Mouse (Mus musculus): ENCODE results near the gene Prkd3. TPM values are rescaled to one million over a fixed set of nuclear protein-coding genes. Genes with fewer than 3 reads are reported as not detected.

The Prkd3 gene
- polyA plus RNA-seq (2015; fragmentation: Nextera tagmentation; extraction: Ambion mirVana) = 24.1 and 27.6 TPM in 2 replicates

DNA sequence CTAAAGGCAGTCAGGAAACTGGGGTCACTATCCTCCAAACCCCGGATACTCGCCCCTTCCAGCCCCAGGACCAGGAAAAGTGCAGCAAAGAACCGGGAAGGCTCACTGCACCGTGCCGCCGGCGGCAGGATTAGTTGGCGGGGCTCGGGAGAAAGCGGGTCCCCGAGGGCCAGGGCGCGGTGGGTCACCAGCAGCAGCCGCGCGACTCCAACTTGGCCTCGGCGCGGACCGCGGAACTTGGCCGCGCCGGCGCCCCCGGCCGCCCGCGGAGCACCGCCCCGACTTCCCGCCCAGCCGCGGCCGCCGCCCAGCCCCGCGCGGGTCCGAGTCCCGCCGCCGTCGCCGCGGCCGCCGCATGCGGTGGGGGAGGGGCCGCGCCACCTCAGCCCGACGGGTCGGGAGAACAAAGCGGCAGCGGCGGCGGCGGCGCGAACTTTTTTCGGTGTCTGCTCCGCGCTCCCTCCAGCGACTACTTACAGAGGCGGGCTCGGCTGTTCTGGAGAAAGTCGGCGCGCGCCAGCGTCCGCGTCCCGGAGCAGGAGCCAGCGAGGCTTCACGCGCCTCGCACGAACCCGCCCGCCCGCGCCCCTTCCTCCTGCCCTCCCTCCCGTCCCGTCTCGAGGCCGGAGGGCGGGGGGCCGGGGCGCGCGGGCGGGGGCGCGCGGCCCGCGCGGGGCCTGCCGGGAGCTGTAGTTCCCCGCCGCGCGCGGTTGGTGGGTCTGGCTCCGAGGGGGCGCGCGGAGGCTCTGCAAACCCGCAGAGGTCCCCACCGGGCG is at the start of gene Prkd3:
Gene Prkd3, minus strand, starts transcription at position 609 of the 776 bp plus-strand sequence.
- H3K4me3 ChIP-seq (ENCODE audit: low read depth, low read length) = peak within 1 kb of the TSS; percentile 73
- peak within 1 kb of the TSS; percentile 93 for H3K4me2 ChIP-seq (replicated peaks; ENCODE audit: low read depth, low read length)
- H3K27ac ChIP-seq (ENCODE audit: low read length) = peak within 1 kb of the TSS; percentile 89
- 2% methylated on average over 53 of the region's 113 CpGs for WGBS
- H3K27me3 ChIP-seq (replicated peaks; ENCODE audit: insufficient read depth, low read length) = no peaks in the 10 kb centered on the region
- H3K9ac ChIP-seq (replicated peaks; ENCODE audit: low read depth) = peak within 1 kb of the TSS; percentile 82
- TF ChIP-seq CTCF (IDR thresholded peaks at IDR 0.05) (no peak; the same call in 1 of the 2 replicates), EP300 (IDR thresholded peaks at IDR 0.05) (no peak)
- no peaks in the 10 kb centered on the region for H3K36me3 ChIP-seq (ENCODE audit: insufficient read depth, low read length)
- DNase-seq (ENCODE audit: low spot score) = peak; percentile 79
- H3K4me1 ChIP-seq (ENCODE audit: insufficient read depth, low read depth, low read length) = peaks cover 11% of the 10 kb centered on the region; the same call in 1 of the 2 replicates
- H3K9me3 ChIP-seq (ENCODE audit: low read length) = no peaks in the 10 kb centered on the region
- ATAC-seq = peak; percentile 92

- no peaks in the 10 kb centered on the region for H3K4me1 ChIP-seq (ENCODE audit: insufficient read depth, low read depth, low read length)
- no peaks in the 10 kb centered on the region for H3K9me3 ChIP-seq (ENCODE audit: low read length)
- no peak overlapping the region for H3K27ac ChIP-seq (ENCODE audit: low read length)
- no peak overlapping the region for H3K9ac ChIP-seq (replicated peaks; ENCODE audit: low read depth)
- H3K27me3 ChIP-seq (replicated peaks; ENCODE audit: insufficient read depth, low read length) = no peaks in the 10 kb centered on the region
- TF ChIP-seq CTCF (IDR thresholded peaks at IDR 0.05) (no peak), EP300 (IDR thresholded peaks at IDR 0.05) (no peak)
- no peak overlapping the region for H3K4me2 ChIP-seq (replicated peaks; ENCODE audit: low read depth, low read length)
- 75% methylated on average over 14 of the region's 14 CpGs for WGBS
- DNase-seq (ENCODE audit: low spot score) (no peak), ATAC-seq (no peak)
- no peaks in the 10 kb centered on the region for H3K36me3 ChIP-seq (ENCODE audit: insufficient read depth, low read length)
- no peak overlapping the region for H3K4me3 ChIP-seq (ENCODE audit: low read depth, low read length)
Observed at GRCm38 (mm10) chr17:79069766-79070480, 49.3 kb upstream of the Prkd3 start.

- no peaks in the 10 kb centered on the region for H3K9me3 ChIP-seq (ENCODE audit: low read length)
- H3K4me2 ChIP-seq (replicated peaks; ENCODE audit: low read depth, low read length) = no peak overlapping the region
- ATAC-seq (no peak), DNase-seq (ENCODE audit: low spot score) (no peak)
- no peak overlapping the region for H3K4me3 ChIP-seq (ENCODE audit: low read depth, low read length)
- 45% methylated on average over 4 of the region's 4 CpGs for WGBS
- no peak for TF ChIP-seq EP300 (IDR thresholded peaks at IDR 0.05)
- TF ChIP-seq CTCF (IDR thresholded peaks at IDR 0.05) = no peak
- no peaks in the 10 kb centered on the region for H3K4me1 ChIP-seq (ENCODE audit: insufficient read depth, low read depth, low read length)
- no peaks in the 10 kb centered on the region for H3K27me3 ChIP-seq (replicated peaks; ENCODE audit: insufficient read depth, low read length)
- no peak overlapping the region for H3K9ac ChIP-seq (replicated peaks; ENCODE audit: low read depth)
- no peak overlapping the region for H3K27ac ChIP-seq (ENCODE audit: low read length)
- H3K36me3 ChIP-seq (ENCODE audit: insufficient read depth, low read length) = no peaks in the 10 kb centered on the region
Observed at GRCm38 (mm10) chr17:79069019-79069418, 48.4 kb upstream of the Prkd3 start.

GRCm38 (mm10) chr17:79068581-79068980 is 48.0 kb upstream of the Prkd3 start:
- H3K9ac ChIP-seq (replicated peaks; ENCODE audit: low read depth) = no peak overlapping the region
- H3K4me1 ChIP-seq (ENCODE audit: insufficient read depth, low read depth, low read length) = no peaks in the 10 kb centered on the region
- H3K27ac ChIP-seq (ENCODE audit: low read length) = no peak overlapping the region
- H3K36me3 ChIP-seq (ENCODE audit: insufficient read depth, low read length) = no peaks in the 10 kb centered on the region
- no peak for DNase-seq (ENCODE audit: low spot score)
- no peaks in the 10 kb centered on the region for H3K27me3 ChIP-seq (replicated peaks; ENCODE audit: insufficient read depth, low read length)
- no peak overlapping the region for H3K4me2 ChIP-seq (replicated peaks; ENCODE audit: low read depth, low read length)
- no peak for TF ChIP-seq CTCF (IDR thresholded peaks at IDR 0.05)
- TF ChIP-seq EP300 (IDR thresholded peaks at IDR 0.05) = no peak
- 68% methylated on average over 7 of the region's 7 CpGs for WGBS
- H3K9me3 ChIP-seq (ENCODE audit: low read length) = no peaks in the 10 kb centered on the region
- no peak overlapping the region for H3K4me3 ChIP-seq (ENCODE audit: low read depth, low read length)
- ATAC-seq = no peak

GRCm38 (mm10) chr17:79064250-79064649 is 43.6 kb upstream of the Prkd3 start:
- H3K9ac ChIP-seq (replicated peaks; ENCODE audit: low read depth) = no peak overlapping the region
- no peak overlapping the region for H3K4me3 ChIP-seq (ENCODE audit: low read depth, low read length)
- ATAC-seq (no peak), DNase-seq (ENCODE audit: low spot score) (no peak)
- H3K27ac ChIP-seq (ENCODE audit: low read length) = no peak overlapping the region
- no peak overlapping the region for H3K4me2 ChIP-seq (replicated peaks; ENCODE audit: low read depth, low read length)
- H3K36me3 ChIP-seq (ENCODE audit: insufficient read depth, low read length) = no peaks in the 10 kb centered on the region
- H3K9me3 ChIP-seq (ENCODE audit: low read length) = no peaks in the 10 kb centered on the region
- no peaks in the 10 kb centered on the region for H3K4me1 ChIP-seq (ENCODE audit: insufficient read depth, low read depth, low read length)
- 44% methylated on average over 1 of the region's 1 CpGs for WGBS
- no peaks in the 10 kb centered on the region for H3K27me3 ChIP-seq (replicated peaks; ENCODE audit: insufficient read depth, low read length)
- TF ChIP-seq CTCF (IDR thresholded peaks at IDR 0.05) = no peak
- TF ChIP-seq EP300 (IDR thresholded peaks at IDR 0.05) = no peak

DNA sequence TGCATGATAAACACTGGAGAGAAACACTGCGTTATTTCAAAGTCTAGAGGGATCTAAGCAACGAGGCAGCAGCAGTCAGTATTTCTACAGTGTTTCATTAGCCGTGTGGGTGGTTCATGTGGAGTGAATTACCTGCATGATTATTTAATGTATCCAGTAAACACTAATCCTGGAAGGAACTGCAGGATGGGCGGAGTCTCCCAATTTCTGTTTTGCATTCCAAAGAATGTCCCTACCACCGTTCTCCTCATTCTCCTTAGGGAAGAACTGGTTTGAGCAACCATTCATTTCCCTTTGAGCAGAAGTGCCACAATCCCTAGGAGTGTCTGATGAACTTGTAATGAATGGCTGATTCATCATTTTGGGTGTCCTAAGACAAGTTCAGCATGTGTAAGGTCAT is 39.6 kb upstream of the Prkd3 start:
- DNase-seq (ENCODE audit: low spot score) (no peak), ATAC-seq (no peak)
- WGBS = 55% methylated on average over 5 of the region's 5 CpGs
- Histone ChIP-seq H3K9me3 (ENCODE audit: low read length) (no peaks in the 10 kb centered on the region), H3K4me2 (replicated peaks; ENCODE audit: low read depth, low read length) (no peak overlapping the region), H3K4me1 (ENCODE audit: insufficient read depth, low read depth, low read length) (no peaks in the 10 kb centered on the region; the same call in 1 of the 2 replicates), H3K27ac (ENCODE audit: low read length) (no peak overlapping the region), H3K4me3 (ENCODE audit: low read depth, low read length) (no peak overlapping the region), H3K9ac (replicated peaks; ENCODE audit: low read depth) (no peak overlapping the region), H3K27me3 (replicated peaks; ENCODE audit: insufficient read depth, low read length) (no peaks in the 10 kb centered on the region), H3K36me3 (ENCODE audit: insufficient read depth, low read length) (no peaks in the 10 kb centered on the region)
- TF ChIP-seq EP300 (IDR thresholded peaks at IDR 0.05) (no peak), CTCF (IDR thresholded peaks at IDR 0.05) (no peak)
